Mouse (Mus musculus) lung, embryonic 14.5 days (tissue): ENCODE measurements around the gene Aarsd1. TPM values are rescaled to one million over a fixed set of nuclear protein-coding genes. Genes with fewer than 3 reads are reported as not detected.

Source experiments
- ATAC-seq: fragments of 200-750 bp; cut with Nextera tagmentation; 2 replicates; pipeline ENCODE4 v1.8.0; 2017; ENCODE audit warnings: mild to moderate bottlenecking, moderate TSS enrichment, moderate library complexity; ENCODE audit not compliant: insufficient read depth
- DNase-seq: peaks from one replicate; pipeline ENCODE4 v3.0.0-alpha.2; 2015
- H3K27ac ChIP-seq: fragments of 300-500 bp; sonication (generic); 2 replicates; pipeline ENCODE4 v1.5.1; 2014; ENCODE audit warnings: low read depth, mild to moderate bottlenecking, moderate library complexity
- H3K27me3 ChIP-seq: fragments of 300-500 bp; sonication (generic); 2 replicates; pipeline ENCODE4 v1.6.1; 2014; ENCODE audit warnings: low read length, control low read depth; ENCODE audit not compliant: insufficient read depth
- H3K36me3 ChIP-seq: fragments of 300-500 bp; sonication (generic); 2 replicates; pipeline ENCODE4 v1.6.1; 2014; ENCODE audit warnings: control low read depth; ENCODE audit not compliant: insufficient read depth
- H3K4me1 ChIP-seq: fragments of 300-500 bp; sonication (generic); 2 replicates; pipeline ENCODE4 v1.6.1; 2014; ENCODE audit warnings: antibody characterized with exemption, control low read depth; ENCODE audit not compliant: insufficient read depth
- H3K4me2 ChIP-seq: fragments of 300-500 bp; sonication (generic); 2 replicates; pipeline ENCODE4 v1.6.1; 2014; ENCODE audit warnings: mild to moderate bottlenecking
- H3K4me3 ChIP-seq: fragments of 300-500 bp; sonication (generic); 2 replicates; pipeline ENCODE4 v1.5.1; 2014; ENCODE audit warnings: low read depth, low read length
- H3K9ac ChIP-seq: fragments of 300-500 bp; sonication (generic); 2 replicates; pipeline ENCODE4 v1.6.1; 2014
- H3K9me3 ChIP-seq: fragments of 300-500 bp; sonication (generic); 2 replicates; pipeline ENCODE4 v1.6.1; 2016; ENCODE audit warnings: low read depth, low read length, control low read depth
- CTCF ChIP-seq: IDR thresholded peaks from 2 replicates; pipeline ENCODE4 v1.5.1; 2016; ENCODE audit warnings: antibody characterized with exemption, low read depth
- WGBS: fragments of 180-500 bp; shearing (Covaris S2); extraction: QIAGEN DNeasy Blood & Tissue Kit; methylation state at CpG from one replicate; pipeline ENCODE4 v1.1.7; 2014; 5-methylcytosine and 5-hydroxymethylcytosine counted together
- microRNA-seq: library from miRNA; unstranded; fragments of <30 nt; microRNA quantifications from one replicate; pipeline ENCODE4, GENCODE M21; 2016; ENCODE audit warnings: borderline number of aligned reads
- polyA plus RNA-seq: library from polyadenylated mRNA; unstranded; fragments of >200 nt; fragmentation: Nextera tagmentation; extraction: Ambion mirVana; gene quantifications from 2 replicates; pipeline ENCODE4 v1.2.1, GENCODE M21; 2014

Gene Aarsd1
- polyA plus RNA-seq, 1 experiment from 2014 or later = 93.3 TPM

GRCm38 (mm10) chr11:101359776-101360175 is 57.6 kb downstream of the Aarsd1 start:
- whole genome bisulfite sequencing = 55% methylated on average over 9 of the region's 9 CpGs
- ATAC-seq = no peak
- H3K27ac ChIP-seq = no peak overlapping the region

GRCm38 (mm10) chr11:101357505-101358182 is 59.8 kb downstream of the Aarsd1 start:
- Histone ChIP-seq H3K27ac (no peak overlapping the region), H3K9me3 (no peaks in the 10 kb centered on the region), H3K27me3 (no peaks in the 10 kb centered on the region), H3K9ac (no peak overlapping the region), H3K4me2 (no peak overlapping the region), H3K4me1 (no peaks in the 10 kb centered on the region), H3K36me3 (no peaks in the 10 kb centered on the region), H3K4me3 (no peak overlapping the region)
- no peak for TF ChIP-seq CTCF
- DNase-seq = no peak
- ATAC-seq = no peak
- WGBS = 79% methylated on average over 3 of the region's 3 CpGs

More at GRCm38 (mm10) chr11:101359776-101360175, 57.6 kb downstream of the Aarsd1 start:
- H3K4me2 ChIP-seq = no peak overlapping the region
- H3K36me3 ChIP-seq = no peaks in the 10 kb centered on the region
- TF ChIP-seq CTCF = no peak
- no peak overlapping the region for H3K4me3 ChIP-seq
- H3K4me1 ChIP-seq = no peaks in the 10 kb centered on the region
- no peaks in the 10 kb centered on the region for H3K27me3 ChIP-seq
- H3K9me3 ChIP-seq = no peaks in the 10 kb centered on the region
- DNase-seq = no peak
- no peak overlapping the region for H3K9ac ChIP-seq

Small RNAs within 50 kb of the gene (microRNA-seq; reads per million reads assigned to microRNA genes)
- gene Mir6929 = not detected

Other genes starting within 250 kb of the Aarsd1 start
- 0.84 and 1.0 TPM in 2 replicates for gene Cntnap1, start 247.1 kb downstream of the Aarsd1 start, polyA plus RNA-seq
- 15.9 and 18.0 TPM in 2 replicates for gene Plekhh3, start 246.3 kb downstream of the Aarsd1 start, polyA plus RNA-seq
- gene Ccr10, start 242.2 kb downstream of the Aarsd1 start, polyA plus RNA-seq = 0.11 TPM in 1 of 2 replicates, not detected in the other
- 17.4 and 18.9 TPM in 2 replicates for gene Ezh1, start 191.2 kb downstream of the Aarsd1 start, polyA plus RNA-seq
- gene Ramp2, start 171.6 kb downstream of the Aarsd1 start, polyA plus RNA-seq = 271 and 276 TPM in 2 replicates
- 132 and 139 TPM in 2 replicates for gene Vps25, start 163.9 kb downstream of the Aarsd1 start, polyA plus RNA-seq
- gene Wnk4, start 157.0 kb downstream of the Aarsd1 start, polyA plus RNA-seq = 5.3 and 5.8 TPM in 2 replicates
- 1.0 and 1.9 TPM in 2 replicates for gene Cntd1, start 138.6 kb downstream of the Aarsd1 start, polyA plus RNA-seq
- 190 and 197 TPM in 2 replicates for gene Coa3, start 138.5 kb downstream of the Aarsd1 start, polyA plus RNA-seq
- 149 and 154 TPM in 2 replicates for gene Becn1, start 115.3 kb downstream of the Aarsd1 start, polyA plus RNA-seq
- gene Psme3, start 101.4 kb downstream of the Aarsd1 start, polyA plus RNA-seq = 118 and 123 TPM in 2 replicates
- 1.5 TPM in 2 replicates for gene Aoc2, start 92.6 kb downstream of the Aarsd1 start, polyA plus RNA-seq
- 0.62 and 0.83 TPM in 2 replicates for gene Aoc3, start 87.0 kb downstream of the Aarsd1 start, polyA plus RNA-seq
- not detected in 2 replicates for gene G6pc, start 50.1 kb downstream of the Aarsd1 start, polyA plus RNA-seq
- 11.0 and 12.2 TPM in 2 replicates for gene Gm27029, start 7.2 kb upstream of the Aarsd1 start, polyA plus RNA-seq
- gene Rundc1, start 7.5 kb upstream of the Aarsd1 start, polyA plus RNA-seq = 16.6 and 17.4 TPM in 2 replicates
- gene Ptges3l, start 7.7 kb upstream of the Aarsd1 start, polyA plus RNA-seq = 9.3 and 11.5 TPM in 2 replicates
- gene Rpl27, start 24.7 kb upstream of the Aarsd1 start, polyA plus RNA-seq = 421 and 428 TPM in 2 replicates
- 11.4 and 12.1 TPM in 2 replicates for gene Ifi35, start 30.8 kb upstream of the Aarsd1 start, polyA plus RNA-seq
- gene Rnd2, start 47.4 kb upstream of the Aarsd1 start, polyA plus RNA-seq = 4.7 and 5.6 TPM in 2 replicates
- 36.3 and 38.2 TPM in 2 replicates for gene Vat1, start 48.6 kb upstream of the Aarsd1 start, polyA plus RNA-seq
- gene Brca1, start 134.3 kb upstream of the Aarsd1 start, polyA plus RNA-seq = 20.9 and 21.0 TPM in 2 replicates
- 59.2 and 62.4 TPM in 2 replicates for gene Nbr1, start 134.5 kb upstream of the Aarsd1 start, polyA plus RNA-seq
- 3.3 and 5.2 TPM in 2 replicates for gene Tmem106a, start 164.6 kb upstream of the Aarsd1 start, polyA plus RNA-seq
- not detected in 2 replicates for gene Gm11634, start 181.6 kb upstream of the Aarsd1 start, polyA plus RNA-seq
- 33.1 and 33.4 TPM in 2 replicates for gene Rdm1, start 209.6 kb upstream of the Aarsd1 start, polyA plus RNA-seq
- gene Arl4d, start 247.9 kb upstream of the Aarsd1 start, polyA plus RNA-seq = 2.1 and 2.8 TPM in 2 replicates